Mouse (Mus musculus): ENCODE measurements around the gene Selenok. TPM values are rescaled to one million over a fixed set of nuclear protein-coding genes. Genes with fewer than 3 reads are reported as not detected.

Gene Selenok
- polyA plus RNA-seq, 1 experiment from 2014 or later, result 242 TPM

- ATAC-seq (replicated peaks; ENCODE audit: insufficient number of reproducible peaks, low FRiP score, low TSS enrichment, low read depth) (no peak), DNase-seq (ENCODE audit: low spot score) (no peak)
- Histone ChIP-seq H3K9me3 (replicated peaks; ENCODE audit: control insufficient read depth, low read length) (no peaks in the 10 kb centered on the region), H3K4me2 (ENCODE audit: low read depth, low read length) (no peak overlapping the region), H3K9ac (replicated peaks; ENCODE audit: low read length) (no peak overlapping the region), H3K36me3 (replicated peaks; ENCODE audit: control insufficient read depth, insufficient read depth, low read depth, low read length) (no peaks in the 10 kb centered on the region), H3K4me3 (ENCODE audit: low read depth, low read length) (no peak overlapping the region), H3K4me1 (ENCODE audit: control insufficient read depth, insufficient read depth, low read length) (no peaks in the 10 kb centered on the region), H3K27me3 (ENCODE audit: control insufficient read depth, insufficient read depth, low read length) (no peaks in the 10 kb centered on the region), H3K27ac (replicated peaks; ENCODE audit: low read depth, low read length) (no peak overlapping the region)
- 81% methylated on average over 4 of the region's 4 CpGs for WGBS
These were observed 17.3 kb upstream of the Selenok start for GRCm38 (mm10) chr14:29950805-29951204.

GRCm38 (mm10) chr14:29957393-29957792 is 10.7 kb upstream of the Selenok start:
- no peak for DNase-seq (ENCODE audit: low spot score)
- no peak for ATAC-seq (replicated peaks; ENCODE audit: insufficient number of reproducible peaks, low FRiP score, low TSS enrichment, low read depth)
- Histone ChIP-seq H3K9ac (replicated peaks; ENCODE audit: low read length) (no peak overlapping the region), H3K36me3 (replicated peaks; ENCODE audit: control insufficient read depth, insufficient read depth, low read depth, low read length) (no peaks in the 10 kb centered on the region), H3K27ac (replicated peaks; ENCODE audit: low read depth, low read length) (no peak overlapping the region), H3K27me3 (ENCODE audit: control insufficient read depth, insufficient read depth, low read length) (no peaks in the 10 kb centered on the region), H3K4me2 (ENCODE audit: low read depth, low read length) (no peak overlapping the region), H3K9me3 (replicated peaks; ENCODE audit: control insufficient read depth, low read length) (no peaks in the 10 kb centered on the region), H3K4me1 (ENCODE audit: control insufficient read depth, insufficient read depth, low read length) (no peaks in the 10 kb centered on the region), H3K4me3 (ENCODE audit: low read depth, low read length) (no peak overlapping the region)

GRCm38 (mm10) chr14:29967611-29968010 is 497 bp upstream of the Selenok start:
- Histone ChIP-seq H3K36me3 (replicated peaks; ENCODE audit: control insufficient read depth, insufficient read depth, low read depth, low read length) (no peaks in the 10 kb centered on the region), H3K4me2 (ENCODE audit: low read depth, low read length) (peak overlapping the region; percentile 56), H3K9ac (replicated peaks; ENCODE audit: low read length) (peak overlapping the region; percentile 53), H3K4me1 (ENCODE audit: control insufficient read depth, insufficient read depth, low read length) (peaks cover 2% of the 10 kb centered on the region; the same call in 1 of the 2 replicates), H3K9me3 (replicated peaks; ENCODE audit: control insufficient read depth, low read length) (no peaks in the 10 kb centered on the region), H3K27me3 (ENCODE audit: control insufficient read depth, insufficient read depth, low read length) (no peaks in the 10 kb centered on the region), H3K4me3 (ENCODE audit: low read depth, low read length) (peak overlapping the region; percentile 90), H3K27ac (replicated peaks; ENCODE audit: low read depth, low read length) (peak overlapping the region; percentile 35; the same call in 1 of the 2 replicates)
- DNase-seq (ENCODE audit: low spot score) (no peak), ATAC-seq (replicated peaks; ENCODE audit: insufficient number of reproducible peaks, low FRiP score, low TSS enrichment, low read depth) (no peak; the same call in 1 of the 2 replicates)
- 58% methylated on average over 7 of the region's 7 CpGs for WGBS

GRCm38 (mm10) chr14:29971446-29971845 is 3.3 kb downstream of the Selenok start:
- peaks cover 2% of the 10 kb centered on the region; the same call in 1 of the 2 replicates for H3K36me3 ChIP-seq (replicated peaks; ENCODE audit: control insufficient read depth, insufficient read depth, low read depth, low read length)
- no peak for ATAC-seq (replicated peaks; ENCODE audit: insufficient number of reproducible peaks, low FRiP score, low TSS enrichment, low read depth)

GRCm38 (mm10) chr14:29971993-29972392 is 3.9 kb downstream of the Selenok start:
- H3K27me3 ChIP-seq (ENCODE audit: control insufficient read depth, insufficient read depth, low read length), result no peaks in the 10 kb centered on the region
- H3K27ac ChIP-seq (replicated peaks; ENCODE audit: low read depth, low read length), result no peak overlapping the region
- no peak for DNase-seq (ENCODE audit: low spot score)
- peaks cover 2% of the 10 kb centered on the region; the same call in 1 of the 2 replicates for H3K36me3 ChIP-seq (replicated peaks; ENCODE audit: control insufficient read depth, insufficient read depth, low read depth, low read length)
- H3K9me3 ChIP-seq (replicated peaks; ENCODE audit: control insufficient read depth, low read length), result no peaks in the 10 kb centered on the region
- H3K4me3 ChIP-seq (ENCODE audit: low read depth, low read length), result no peak overlapping the region
- H3K9ac ChIP-seq (replicated peaks; ENCODE audit: low read length), result no peak overlapping the region
- 80% methylated on average over 5 of the region's 5 CpGs for WGBS
- peaks cover 2% of the 10 kb centered on the region; the same call in 1 of the 2 replicates for H3K4me1 ChIP-seq (ENCODE audit: control insufficient read depth, insufficient read depth, low read length)
- ATAC-seq (replicated peaks; ENCODE audit: insufficient number of reproducible peaks, low FRiP score, low TSS enrichment, low read depth), result no peak
- H3K4me2 ChIP-seq (ENCODE audit: low read depth, low read length), result no peak overlapping the region

More at GRCm38 (mm10) chr14:29971446-29971845, 3.3 kb downstream of the Selenok start:
- Histone ChIP-seq H3K4me2 (ENCODE audit: low read depth, low read length) (no peak overlapping the region), H3K4me1 (ENCODE audit: control insufficient read depth, insufficient read depth, low read length) (peaks cover 2% of the 10 kb centered on the region; the same call in 1 of the 2 replicates), H3K27me3 (ENCODE audit: control insufficient read depth, insufficient read depth, low read length) (no peaks in the 10 kb centered on the region), H3K27ac (replicated peaks; ENCODE audit: low read depth, low read length) (no peak overlapping the region), H3K4me3 (ENCODE audit: low read depth, low read length) (no peak overlapping the region), H3K9ac (replicated peaks; ENCODE audit: low read length) (no peak overlapping the region), H3K9me3 (replicated peaks; ENCODE audit: control insufficient read depth, low read length) (no peaks in the 10 kb centered on the region)
- 94% methylated on average over 7 of the region's 7 CpGs for WGBS
- DNase-seq (ENCODE audit: low spot score), result no peak

GRCm38 (mm10) chr14:29976927-29977326 is 8.8 kb downstream of the Selenok start:
- H3K27ac ChIP-seq (replicated peaks; ENCODE audit: low read depth, low read length), result no peak overlapping the region
- H3K27me3 ChIP-seq (ENCODE audit: control insufficient read depth, insufficient read depth, low read length), result no peaks in the 10 kb centered on the region
- ATAC-seq (replicated peaks; ENCODE audit: insufficient number of reproducible peaks, low FRiP score, low TSS enrichment, low read depth), result no peak
- H3K4me2 ChIP-seq (ENCODE audit: low read depth, low read length), result no peak overlapping the region
- no peak for DNase-seq (ENCODE audit: low spot score)
- H3K9me3 ChIP-seq (replicated peaks; ENCODE audit: control insufficient read depth, low read length), result no peaks in the 10 kb centered on the region
- no peaks in the 10 kb centered on the region for H3K4me1 ChIP-seq (ENCODE audit: control insufficient read depth, insufficient read depth, low read length)
- no peak overlapping the region for H3K4me3 ChIP-seq (ENCODE audit: low read depth, low read length)
- peaks cover 12% of the 10 kb centered on the region for H3K36me3 ChIP-seq (replicated peaks; ENCODE audit: control insufficient read depth, insufficient read depth, low read depth, low read length)
- H3K9ac ChIP-seq (replicated peaks; ENCODE audit: low read length), result no peak overlapping the region
- WGBS, result 94% methylated on average over 6 of the region's 6 CpGs

GRCm38 (mm10) chr14:29978254-29979204 is 10.4 kb downstream of the Selenok start, which contains the start of gene Actr8:
Actr8 (plus strand) TSS chr14:29978337.
- DNase-seq (ENCODE audit: low spot score), result peak; percentile 94
- ATAC-seq (replicated peaks; ENCODE audit: insufficient number of reproducible peaks, low FRiP score, low TSS enrichment, low read depth), result peak; percentile 98
- Histone ChIP-seq H3K4me3 (ENCODE audit: low read depth, low read length) (peak within 1 kb of the TSS; percentile 77), H3K4me1 (ENCODE audit: control insufficient read depth, insufficient read depth, low read length) (no peaks in the 10 kb centered on the region), H3K36me3 (replicated peaks; ENCODE audit: control insufficient read depth, insufficient read depth, low read depth, low read length) (peaks cover 12% of the 10 kb centered on the region), H3K27me3 (ENCODE audit: control insufficient read depth, insufficient read depth, low read length) (no peaks in the 10 kb centered on the region), H3K4me2 (ENCODE audit: low read depth, low read length) (peak within 1 kb of the TSS; percentile 61), H3K27ac (replicated peaks; ENCODE audit: low read depth, low read length) (peak within 1 kb of the TSS; percentile 78), H3K9ac (replicated peaks; ENCODE audit: low read length) (peak within 1 kb of the TSS; percentile 91), H3K9me3 (replicated peaks; ENCODE audit: control insufficient read depth, low read length) (no peaks in the 10 kb centered on the region)
- WGBS, result 2% methylated on average over 44 of the region's 44 CpGs

All from embryonic facial prominence, embryonic 11.5 days (tissue).